Mouse (Mus musculus): ENCODE data around the gene Pttg1ip.

The Pttg1ip gene

GRCm38 (mm10) chr10:77581408-77582284 is at the start of gene Pttg1ip:
Pttg1ip (plus strand) TSS chr10:77581720.
- peak; percentile 100 for DNase-seq

- DNase-seq, result peak; percentile 86
Measured at GRCm38 (mm10) chr10:77532020-77532413, 49.5 kb upstream of the Pttg1ip start.

DNA sequence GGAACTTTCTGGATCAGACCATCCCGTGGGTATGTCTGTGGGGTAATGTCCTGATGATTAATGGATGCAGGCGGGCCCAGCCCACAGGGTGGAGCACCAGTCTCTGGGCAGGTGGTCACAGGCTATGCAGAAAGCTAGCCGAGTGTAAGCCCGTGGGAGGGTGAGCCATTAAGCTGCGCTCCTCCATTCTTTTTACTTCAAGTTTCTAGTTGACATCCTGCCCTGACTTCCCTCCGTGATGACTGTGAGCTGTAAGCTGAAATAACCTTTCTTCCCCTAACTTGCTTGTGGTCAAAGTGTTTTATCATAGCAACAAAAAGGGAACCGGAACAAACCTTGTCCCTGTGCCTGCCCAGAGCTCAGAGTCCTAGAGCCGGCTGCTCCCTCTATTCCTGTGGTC is 44.8 kb upstream of the Pttg1ip start:
- DNase-seq, result peak; percentile 87

GRCm38 (mm10) chr10:77537215-77538209 is 44.0 kb upstream of the Pttg1ip start:
- DNase-seq, result peak; percentile 85

- DNase-seq, result no peak
Measured at GRCm38 (mm10) chr10:77539320-77539945, 42.1 kb upstream of the Pttg1ip start.

DNA sequence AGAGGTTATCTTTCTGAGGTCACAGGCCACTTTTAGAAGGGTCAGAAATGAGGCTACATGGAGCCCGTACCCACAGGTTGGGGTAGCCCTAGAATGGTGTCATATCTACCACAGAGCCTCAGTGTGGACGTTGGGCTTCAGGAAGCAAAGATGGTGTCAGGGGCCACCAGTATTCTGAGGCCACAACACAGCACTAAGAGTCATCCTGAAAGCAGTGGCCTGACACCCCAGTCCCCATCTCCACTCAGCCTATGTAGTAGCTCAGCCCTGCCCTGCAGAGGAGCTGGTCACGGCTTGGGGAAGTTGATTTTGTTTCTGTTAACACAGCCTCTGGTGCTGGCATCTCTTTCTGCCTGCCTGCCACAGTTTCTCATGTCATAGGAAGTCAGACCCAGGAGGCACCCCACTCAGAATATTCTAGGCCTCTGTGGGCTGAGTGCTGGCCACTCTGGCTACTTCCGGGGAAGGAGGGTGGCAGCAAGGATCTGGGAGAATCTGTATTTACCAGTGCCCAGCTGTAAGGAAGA is 40.9 kb upstream of the Pttg1ip start:
- peak; percentile 97 for DNase-seq

DNA sequence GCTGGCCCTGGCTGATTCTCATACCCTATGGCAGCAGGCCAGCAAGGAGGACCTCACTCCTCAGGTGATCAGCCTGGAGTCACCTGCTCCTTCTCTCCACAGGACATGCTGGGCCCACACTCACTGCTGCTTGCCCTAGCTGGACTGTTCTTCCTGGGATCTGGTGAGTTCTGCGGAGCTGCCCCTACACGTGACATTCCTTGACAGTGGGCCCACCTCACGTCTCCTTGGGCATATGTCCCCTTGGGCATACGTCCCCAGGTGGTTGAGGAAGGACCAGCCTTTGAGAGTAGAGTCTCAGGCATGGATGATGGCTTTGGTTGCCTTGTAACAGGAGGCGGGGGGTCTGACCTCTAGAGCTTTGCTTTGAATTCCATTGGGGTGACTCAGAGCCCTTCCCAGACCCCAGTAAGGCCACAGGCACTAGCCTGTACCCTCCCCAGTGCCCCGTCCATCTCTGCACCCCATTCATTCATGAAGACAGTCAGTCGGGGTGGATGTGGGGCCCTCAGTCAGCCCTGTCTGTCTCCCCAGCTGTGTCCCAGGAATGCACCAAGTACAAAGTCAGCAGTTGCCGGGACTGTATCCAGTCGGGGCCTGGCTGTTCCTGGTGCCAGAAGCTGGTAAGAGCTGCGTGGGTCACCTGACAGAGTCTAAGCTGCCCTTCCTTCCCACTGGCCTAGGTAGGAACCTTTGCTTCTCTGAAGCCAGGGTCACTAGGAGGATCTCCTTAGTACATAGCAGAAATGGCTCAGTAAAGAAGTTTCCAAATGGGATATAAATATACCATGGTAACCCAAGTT is 39.5 kb upstream of the Pttg1ip start:
- DNase-seq, result peak; percentile 94

- DNase-seq, result no peak
Measured at GRCm38 (mm10) chr10:77543226-77543625, 38.3 kb upstream of the Pttg1ip start.

GRCm38 (mm10) chr10:77544916-77545315 is 36.6 kb upstream of the Pttg1ip start:
- DNase-seq, result peak; percentile 98

- DNase-seq, result no peak
Measured at GRCm38 (mm10) chr10:77548576-77548975, 32.9 kb upstream of the Pttg1ip start.

GRCm38 (mm10) chr10:77550874-77551273 is 30.6 kb upstream of the Pttg1ip start:
- DNase-seq, result peak; percentile 97

GRCm38 (mm10) chr10:77552162-77552561 is 29.4 kb upstream of the Pttg1ip start:
- no peak for DNase-seq

DNA sequence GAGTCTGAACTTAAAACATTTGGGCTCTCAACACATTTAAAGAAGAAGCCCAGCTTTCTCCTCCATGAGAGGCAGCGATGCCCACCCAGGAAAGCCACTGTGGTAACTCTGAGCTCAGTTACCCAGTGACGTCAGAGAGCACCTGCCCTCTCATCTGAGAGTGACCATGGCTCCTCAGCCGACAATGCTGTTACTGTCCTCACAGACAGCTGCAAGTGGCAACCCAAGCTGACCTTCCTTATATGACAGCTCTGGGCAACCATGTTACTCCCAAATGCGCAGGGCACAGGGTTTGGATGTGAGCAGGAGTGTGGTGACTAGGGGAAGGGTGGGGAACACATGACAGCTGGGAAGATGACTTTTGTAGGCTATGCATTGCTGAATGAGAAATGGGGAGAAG is 28.2 kb upstream of the Pttg1ip start:
- DNase-seq, result no peak

DNA sequence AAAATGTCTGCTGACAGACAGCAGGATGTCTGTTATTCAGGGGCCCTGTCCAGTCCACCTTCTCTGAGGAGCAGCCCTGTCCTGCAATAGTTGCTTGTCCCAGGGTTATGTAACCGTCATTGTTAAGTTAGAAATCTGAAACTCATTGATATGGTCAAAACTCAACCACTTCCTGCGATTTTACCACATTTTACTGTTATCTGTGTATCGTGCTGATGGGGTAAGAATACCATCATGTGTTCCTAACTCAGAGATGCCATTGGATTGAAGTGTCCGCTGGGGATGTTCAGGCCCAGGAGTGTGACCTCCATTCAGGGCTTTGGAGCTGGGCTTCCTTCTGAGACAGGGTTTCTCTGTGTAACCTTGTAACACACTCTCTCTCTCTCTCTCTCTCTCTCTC is 26.6 kb upstream of the Pttg1ip start:
- DNase-seq, result no peak

DNA sequence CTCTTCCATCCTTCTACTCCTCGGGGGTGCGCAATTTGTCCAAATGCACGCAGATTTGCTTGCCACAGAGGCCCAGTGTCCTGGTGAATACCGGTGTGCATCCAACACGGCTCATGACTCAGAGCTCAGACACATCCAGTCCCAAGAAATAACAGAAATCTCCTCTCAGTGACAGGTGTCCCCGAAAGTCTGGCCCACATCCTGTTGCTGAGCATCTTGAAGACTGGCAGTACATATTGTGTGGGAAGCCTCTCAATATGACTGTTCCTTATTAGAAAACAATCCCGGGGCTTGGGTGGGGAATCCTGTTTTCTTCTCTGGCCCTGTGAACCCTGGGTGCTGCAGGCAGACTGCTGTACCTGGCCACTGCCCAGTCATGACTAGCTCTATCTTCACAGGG is 24.9 kb upstream of the Pttg1ip start:
- DNase-seq, result no peak

DNA sequence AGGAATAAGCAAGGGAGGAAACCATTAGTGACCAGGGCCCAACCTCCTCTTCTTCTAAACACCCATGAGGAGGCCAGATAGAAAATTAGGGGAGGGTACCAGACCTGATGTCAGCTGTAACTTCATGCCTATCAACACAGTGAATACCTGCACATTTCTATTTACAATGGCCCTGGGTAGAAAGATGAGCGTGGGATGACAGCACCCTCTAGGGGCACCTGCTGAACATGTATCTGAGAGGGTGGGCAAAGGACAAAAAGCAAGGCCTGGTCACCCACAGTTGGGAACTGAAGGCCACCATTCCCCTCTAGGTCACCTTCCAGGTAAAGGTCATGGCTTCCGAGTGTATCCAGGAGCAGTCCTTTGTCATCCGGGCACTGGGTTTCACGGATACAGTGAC is 23.9 kb upstream of the Pttg1ip start:
- DNase-seq, result no peak

- no peak for DNase-seq
Measured at GRCm38 (mm10) chr10:77560090-77560489, 21.4 kb upstream of the Pttg1ip start.

DNA sequence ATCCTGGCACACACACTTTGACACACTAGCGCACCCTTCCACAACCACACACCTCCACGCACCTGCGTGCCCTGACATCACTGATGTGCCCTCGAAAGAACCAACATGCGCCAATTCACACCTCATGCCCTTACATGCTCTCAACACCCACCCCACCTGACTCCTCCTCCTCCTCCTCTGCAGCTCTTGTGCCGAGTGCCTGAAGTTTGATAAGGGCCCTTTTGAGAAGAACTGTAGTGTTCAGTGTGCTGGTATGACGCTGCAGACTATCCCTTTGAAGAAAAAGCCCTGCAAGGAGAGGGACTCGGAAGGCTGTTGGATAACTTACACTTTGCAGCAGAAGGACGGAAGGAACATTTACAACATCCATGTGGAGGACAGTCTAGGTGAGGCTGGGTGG is 20.7 kb upstream of the Pttg1ip start:
- no peak for DNase-seq

DNA sequence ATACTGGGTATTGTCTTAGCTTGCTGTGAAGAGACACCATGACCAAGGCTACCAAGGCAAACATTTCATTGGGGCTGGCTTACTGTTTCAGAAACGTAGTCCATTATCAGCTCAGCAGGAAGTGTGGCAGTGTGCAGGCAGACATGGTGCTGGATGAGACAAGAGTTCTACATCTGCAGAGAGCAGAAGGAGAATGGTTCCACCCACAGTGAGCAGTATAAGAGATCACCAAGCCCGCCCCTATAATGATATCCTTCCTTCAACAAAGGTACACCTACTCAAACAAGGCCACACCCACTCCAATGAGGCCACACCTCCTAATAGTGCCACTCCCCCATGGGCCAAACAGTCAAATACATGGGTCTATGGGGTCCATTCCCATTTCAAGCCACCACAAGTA is 20.0 kb upstream of the Pttg1ip start:
- no peak for DNase-seq

- DNase-seq, result no peak
Measured at GRCm38 (mm10) chr10:77565005-77565404, 16.5 kb upstream of the Pttg1ip start.

DNA sequence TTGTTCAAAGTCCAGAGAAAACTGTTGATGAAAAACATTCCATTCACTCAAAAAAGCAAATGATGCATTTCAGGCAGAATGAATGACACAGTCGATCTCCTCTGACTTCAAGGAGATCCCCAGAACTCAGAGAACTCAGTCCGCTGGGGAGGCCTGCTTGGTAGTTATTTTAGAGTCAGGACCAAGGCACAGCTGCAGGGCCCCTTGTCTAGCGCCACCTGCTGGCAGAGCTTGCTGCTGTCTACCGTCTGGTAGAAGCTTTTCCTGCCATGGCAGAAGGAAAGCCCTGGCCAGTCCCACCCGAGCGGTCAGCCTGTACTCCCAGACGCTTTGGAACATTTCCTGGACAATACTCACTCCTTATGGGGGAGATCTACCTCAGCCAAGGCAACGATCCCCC is 14.9 kb upstream of the Pttg1ip start:
- peak; percentile 97 for DNase-seq

DNA sequence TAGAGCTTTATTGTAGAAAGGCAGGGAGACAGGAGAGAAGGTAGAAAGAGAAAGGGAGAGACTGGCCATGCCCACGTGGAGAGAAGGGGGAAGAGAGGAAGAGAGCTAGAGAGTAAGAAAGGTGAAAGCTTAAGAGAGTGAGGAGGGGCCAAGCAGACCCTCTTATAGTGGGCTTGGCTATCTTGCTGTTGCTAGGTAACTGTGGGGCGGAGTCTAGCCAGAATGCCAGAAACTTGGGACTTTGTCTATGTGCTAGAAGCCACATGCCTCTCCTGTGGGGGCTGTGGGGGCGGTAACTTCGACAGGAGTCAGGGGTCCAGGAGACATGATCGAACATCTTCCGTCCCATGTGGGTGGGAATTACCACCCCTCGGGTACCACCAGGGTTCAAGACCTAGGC is 12.0 kb upstream of the Pttg1ip start:
- no peak for DNase-seq
